Mouse (Mus musculus): ENCODE results near the gene H2-Eb1. TPM values are rescaled to one million over a fixed set of nuclear protein-coding genes. Genes with fewer than 3 reads are reported as not detected.

Gene H2-Eb1
- total RNA-seq (2021): 1 to 10 TPM; 2.9 to 5.0 TPM
- long read RNA-seq, experiment 1, partial matches to known transcripts: 0 of 3 reads
- long read RNA-seq, experiment 1, other reads (novel, unspliced or antisense): 0 of 3 reads
- long read RNA-seq, experiment 2, partial matches to known transcripts: 0 of 4 reads
- long read RNA-seq, experiment 2, other reads (novel, unspliced or antisense): 0 of 4 reads

- peak; percentile 70 for DNase-seq
Measured at GRCm38 (mm10) chr17:34305380-34306030, at the start of gene H2-Eb1. Gene H2-Eb1 (plus strand): TSS chr17:34305867.

- DNase-seq: no peak
Measured at GRCm38 (mm10) chr17:34256501-34256900, 49.2 kb upstream of the H2-Eb1 start.

DNA sequence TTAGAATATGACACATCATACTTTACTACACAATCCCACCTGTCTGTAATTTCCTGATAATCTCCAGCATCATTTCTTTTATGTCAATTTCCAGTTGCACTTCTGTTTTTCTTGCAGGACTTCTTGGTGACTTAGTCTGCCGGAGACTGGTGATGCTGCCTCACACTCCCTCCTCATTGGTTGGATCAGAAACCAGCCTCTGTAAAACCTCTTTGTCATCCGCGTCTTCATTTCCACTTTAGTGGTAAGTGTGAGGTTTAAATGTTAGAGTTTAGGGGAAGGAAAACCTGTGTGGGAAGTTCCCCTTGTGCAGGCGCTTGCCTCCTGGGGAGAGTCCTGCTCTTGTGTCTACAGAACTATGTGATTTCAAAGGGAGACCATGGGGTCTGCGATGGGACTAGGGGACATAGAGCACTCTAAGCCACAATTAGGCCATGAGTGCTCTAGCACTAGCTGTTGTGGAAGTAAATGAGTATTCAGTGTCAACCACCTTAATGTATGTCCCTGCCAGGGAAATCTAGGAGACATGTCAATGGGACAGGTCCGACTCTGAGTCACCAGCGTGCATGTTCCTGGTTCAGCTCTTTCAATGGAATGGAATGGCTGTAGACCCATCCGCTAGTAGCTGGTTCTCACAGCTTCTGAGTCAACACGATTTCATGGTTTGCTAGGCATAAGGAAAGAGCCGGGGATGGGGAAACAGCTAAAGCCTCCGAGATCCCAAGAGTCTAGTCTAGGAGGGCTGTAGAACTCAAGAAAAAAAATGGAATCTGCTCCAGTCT, 47.9 kb upstream of the H2-Eb1 start, which contains the start of gene H2-Ab1:
Gene H2-Ab1 (plus strand): TSS at position 96 of the 782 bp plus-strand sequence.
- peak; percentile 76 for DNase-seq

- no peak for DNase-seq
Measured at GRCm38 (mm10) chr17:34260551-34260950, 45.1 kb upstream of the H2-Eb1 start.

GRCm38 (mm10) chr17:34261502-34261901, 44.2 kb upstream of the H2-Eb1 start:
- DNase-seq: peak; percentile 67

DNA sequence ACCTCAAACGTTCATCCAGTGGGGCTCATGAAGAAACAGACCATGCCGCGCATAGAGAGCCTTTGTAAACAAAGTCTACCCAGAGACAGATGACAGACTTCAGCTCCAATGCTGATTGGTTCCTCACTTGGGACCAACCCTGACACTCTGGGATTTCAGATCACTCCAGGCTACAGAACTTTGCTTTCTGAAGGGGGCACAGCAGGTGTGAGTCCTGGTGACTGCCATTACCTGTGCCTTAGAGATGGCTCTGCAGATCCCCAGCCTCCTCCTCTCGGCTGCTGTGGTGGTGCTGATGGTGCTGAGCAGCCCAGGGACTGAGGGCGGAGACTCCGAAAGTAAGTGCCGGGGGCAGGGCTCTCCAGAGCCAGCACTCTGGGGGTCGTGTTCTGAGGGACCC, 42.6 kb upstream of the H2-Eb1 start:
- DNase-seq: peak; percentile 55

GRCm38 (mm10) chr17:34263811-34264371, 41.8 kb upstream of the H2-Eb1 start:
- DNase-seq: no peak

GRCm38 (mm10) chr17:34264452-34265351, 41.0 kb upstream of the H2-Eb1 start:
- DNase-seq: peak; percentile 19

GRCm38 (mm10) chr17:34268262-34268661, 37.4 kb upstream of the H2-Eb1 start:
- DNase-seq: no peak

DNA sequence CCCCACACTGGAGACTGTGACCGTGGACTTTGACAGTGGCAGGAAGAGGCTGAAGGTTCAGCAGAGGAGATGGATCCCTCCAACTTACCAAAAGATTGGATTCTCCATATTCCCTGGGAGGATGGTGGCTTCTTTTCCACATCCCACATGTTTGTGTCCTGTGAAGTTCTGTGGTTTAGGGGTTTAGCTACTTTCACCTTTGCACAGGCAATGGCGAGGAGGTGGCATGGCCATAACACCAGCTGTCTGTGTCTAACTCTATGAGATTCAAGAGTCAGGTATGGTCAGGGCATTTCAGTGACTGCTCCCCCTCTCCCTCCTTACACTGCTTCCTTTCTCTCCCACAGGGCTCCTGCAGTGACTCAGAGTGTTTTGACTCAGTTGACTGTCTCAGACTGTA, 36.9 kb upstream of the H2-Eb1 start:
- DNase-seq: no peak

GRCm38 (mm10) chr17:34269817-34270216, 35.9 kb upstream of the H2-Eb1 start:
- no peak for DNase-seq

DNA sequence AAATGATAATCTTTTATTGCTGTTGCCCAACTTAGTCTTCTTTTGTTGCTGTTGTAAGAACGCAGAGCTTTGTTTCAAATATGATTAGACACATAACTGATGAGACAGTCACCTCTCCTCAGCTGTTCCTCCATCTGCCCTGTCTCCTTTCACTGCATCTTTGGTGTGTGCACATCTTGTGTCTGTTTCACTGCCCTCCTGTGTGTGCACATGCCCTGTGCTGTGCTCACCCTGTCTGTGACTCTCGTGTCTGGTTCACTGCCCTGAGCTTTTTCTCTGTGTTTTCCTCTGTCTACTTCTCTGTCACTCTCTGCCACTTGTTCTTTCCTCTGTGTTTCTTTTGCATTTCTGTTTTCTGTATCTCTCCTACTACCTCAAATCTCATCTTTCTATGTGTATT, 35.4 kb upstream of the H2-Eb1 start:
- DNase-seq: no peak

DNA sequence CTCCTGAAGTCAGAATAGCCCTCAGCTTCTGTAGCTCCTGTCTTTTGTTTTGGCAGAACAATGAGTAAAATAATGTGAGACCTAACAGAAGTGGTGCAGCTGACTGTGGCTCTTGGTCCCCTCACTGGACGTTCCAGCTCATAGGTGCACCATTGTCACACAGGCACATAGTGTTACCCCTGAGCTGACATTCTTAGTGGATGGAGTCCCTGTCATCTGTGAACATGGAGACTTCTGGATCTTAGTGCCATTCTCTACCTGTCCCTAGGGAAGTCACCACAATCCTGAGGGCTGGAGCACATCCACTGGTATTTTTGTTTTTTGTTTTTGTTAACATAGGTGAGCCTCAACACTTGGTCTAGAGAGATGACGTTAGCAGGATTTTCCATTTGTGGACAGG, 34.7 kb upstream of the H2-Eb1 start:
- DNase-seq: no peak

GRCm38 (mm10) chr17:34272102-34272501, 33.6 kb upstream of the H2-Eb1 start:
- DNase-seq: no peak

GRCm38 (mm10) chr17:34280499-34281038, 25.1 kb upstream of the H2-Eb1 start:
- DNase-seq: no peak

- no peak for DNase-seq
Measured at GRCm38 (mm10) chr17:34281836-34282235, 23.8 kb upstream of the H2-Eb1 start.

DNA sequence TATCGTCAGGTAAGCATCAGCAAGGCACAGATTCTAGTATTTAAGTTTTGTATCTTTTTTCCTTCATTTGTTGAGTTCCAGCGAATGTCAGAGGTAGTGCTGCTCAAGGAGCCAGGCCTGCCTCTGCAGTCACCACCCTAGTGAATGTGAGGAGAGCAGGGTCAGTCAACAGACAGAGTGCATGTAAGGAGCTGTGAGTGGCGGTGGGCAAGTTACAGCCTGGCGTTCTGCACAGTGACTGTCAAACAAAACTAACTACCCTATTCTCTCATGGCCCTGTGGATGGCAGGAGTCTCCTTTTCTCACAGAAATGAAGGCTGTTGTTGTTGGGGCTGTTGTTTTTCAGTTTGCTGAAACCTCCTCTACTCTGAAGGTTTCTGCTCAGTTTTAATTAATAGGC, 20.3 kb upstream of the H2-Eb1 start:
- no peak for DNase-seq

GRCm38 (mm10) chr17:34285848-34286247, 19.8 kb upstream of the H2-Eb1 start:
- DNase-seq: no peak

GRCm38 (mm10) chr17:34286501-34286900, 19.2 kb upstream of the H2-Eb1 start:
- no peak for DNase-seq

DNA sequence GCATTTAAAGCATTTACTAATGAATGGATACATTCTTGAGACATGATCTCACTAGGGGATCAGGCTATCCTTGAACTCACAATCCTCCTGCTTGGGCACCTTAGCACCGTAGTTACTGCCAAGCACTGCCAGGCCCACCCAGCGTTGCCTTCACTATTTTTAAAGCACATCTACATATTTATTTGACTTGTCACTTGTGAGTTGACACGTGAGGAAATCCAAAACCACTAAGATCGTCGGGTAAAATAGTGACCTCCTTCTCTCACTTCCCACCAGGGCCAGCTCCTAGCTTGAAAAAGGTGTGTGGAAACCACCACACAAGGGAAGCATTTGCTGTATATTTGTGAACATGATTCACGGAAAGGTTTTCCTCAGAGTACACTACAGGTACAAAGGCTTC, 18.7 kb upstream of the H2-Eb1 start:
- DNase-seq: no peak

- DNase-seq: peak; percentile 61
Measured at GRCm38 (mm10) chr17:34287648-34288047, 18.0 kb upstream of the H2-Eb1 start, which contains the start of gene H2-Aa. Gene H2-Aa (minus strand): TSS chr17:34287823.

DNA sequence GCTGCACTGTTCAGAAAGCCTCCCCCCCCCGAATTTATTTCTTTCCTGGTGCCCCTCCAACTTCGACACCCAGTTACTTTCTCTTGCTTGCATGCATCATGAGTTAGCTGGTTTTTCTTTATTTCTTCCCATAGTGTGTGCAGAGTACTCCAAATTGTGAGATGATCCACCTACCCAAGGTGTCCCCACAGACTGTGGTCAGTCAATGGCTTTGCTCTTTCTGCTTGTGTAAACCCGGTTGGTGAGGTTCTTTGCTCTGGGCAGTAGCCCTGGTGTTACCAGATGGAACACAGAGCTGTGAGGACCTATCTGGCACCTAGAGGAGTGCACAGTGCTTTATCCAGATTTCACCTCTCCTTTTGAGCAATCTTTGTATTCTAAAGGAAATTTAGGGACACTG, 17.5 kb upstream of the H2-Eb1 start:
- DNase-seq: no peak
